Mouse (Mus musculus) spleen, postnatal 36 days (tissue): Measurements from ENCODE around the gene Aco2.
"Not testable (repeated sequence)": the region's sequence is repeated elsewhere in the genome, so short reads cannot be mapped to it uniquely, and the experiment has no call there.

Experiments
- DNase-seq, 2 experiments: peaks; one replicate each; pipeline ENCODE4 v3.0.0; 2022; ENCODE audit warnings: low spot score in 2 of 2, mixed read lengths in 1 of 2

The Aco2 gene

DNA sequence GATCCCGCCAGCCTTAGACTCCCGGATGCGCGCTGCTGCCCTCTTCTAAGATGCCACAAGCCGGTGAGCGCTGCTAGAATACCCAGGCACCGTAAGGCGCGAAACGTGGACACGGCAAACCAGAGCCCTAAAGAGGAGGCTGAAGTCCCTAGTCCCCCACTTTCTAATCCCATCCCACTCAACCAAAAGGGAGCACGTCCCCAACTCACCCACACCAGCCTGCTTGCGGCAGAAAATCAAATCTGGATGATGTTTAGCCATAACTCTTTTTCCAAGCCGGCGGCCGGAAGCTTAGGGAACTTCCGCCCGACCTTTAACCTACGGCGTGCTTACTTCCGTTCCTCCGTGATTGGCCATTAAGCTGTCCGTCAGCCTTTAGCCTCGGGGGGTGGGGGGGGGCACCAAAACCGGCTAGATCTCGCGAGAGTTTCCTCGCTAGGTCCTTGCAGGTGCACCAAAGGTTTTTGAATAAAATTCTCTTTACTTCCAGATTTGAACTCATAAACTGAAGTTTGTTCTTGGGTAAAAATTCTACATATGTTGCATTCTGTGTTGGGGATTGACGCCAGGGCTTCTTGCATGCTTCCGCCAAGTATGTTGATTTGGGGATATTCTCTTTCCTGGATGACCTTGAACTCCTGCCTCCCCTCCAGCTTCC lies 376 bp upstream of the Aco2 start, which contains the start of gene Phf5a:
TSS of gene Phf5a (minus strand) at position 308 of the 658 bp plus-strand sequence.
- DNase-seq: peak; percentile 81 to 85

DNA sequence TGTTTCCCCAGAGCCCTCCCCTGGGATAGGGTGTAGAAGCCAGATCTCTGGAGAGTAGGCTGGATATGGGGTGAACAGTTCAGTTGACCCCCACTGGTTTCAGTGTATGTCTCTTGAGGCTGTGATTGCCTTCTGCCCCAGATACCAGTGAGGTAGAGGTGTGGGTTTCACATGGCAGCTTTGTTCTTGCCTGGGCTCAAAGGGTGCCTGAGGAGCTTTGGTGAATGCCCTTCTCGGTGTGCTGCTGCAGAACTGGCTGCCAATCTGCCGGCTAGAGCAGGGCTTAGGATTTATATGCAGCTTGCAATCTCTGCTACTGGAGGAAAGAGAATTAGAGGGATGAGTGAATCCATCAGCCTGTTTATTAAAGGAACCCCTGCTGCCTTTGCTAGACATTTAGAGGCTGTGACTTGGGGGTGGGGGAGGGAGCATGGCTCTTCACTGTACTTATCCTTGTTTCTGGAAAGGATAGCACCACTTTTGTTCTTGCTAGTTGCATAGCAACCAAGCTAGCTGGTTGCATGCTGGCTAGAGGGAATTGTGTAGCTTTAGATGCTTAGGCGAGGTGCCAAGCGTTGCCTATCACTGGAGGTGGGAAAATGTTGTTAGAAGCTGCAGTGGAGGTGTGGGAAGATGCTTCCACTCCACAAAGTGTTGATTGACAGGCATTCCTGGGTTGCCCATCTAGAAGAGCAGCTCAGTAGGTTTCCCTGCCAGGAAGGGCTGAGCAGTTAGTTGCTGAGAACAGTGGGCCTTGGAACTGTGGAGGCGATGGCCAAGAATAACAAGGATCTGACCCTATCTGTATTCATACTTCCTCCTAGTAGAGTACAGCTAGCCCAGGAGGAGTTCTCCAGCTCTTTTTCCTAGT lies 7.7 kb downstream of the Aco2 start:
- no peak for DNase-seq

GRCm38 (mm10) chr15:81882348-81882747 lies 10.2 kb downstream of the Aco2 start:
- no peak for DNase-seq

DNA sequence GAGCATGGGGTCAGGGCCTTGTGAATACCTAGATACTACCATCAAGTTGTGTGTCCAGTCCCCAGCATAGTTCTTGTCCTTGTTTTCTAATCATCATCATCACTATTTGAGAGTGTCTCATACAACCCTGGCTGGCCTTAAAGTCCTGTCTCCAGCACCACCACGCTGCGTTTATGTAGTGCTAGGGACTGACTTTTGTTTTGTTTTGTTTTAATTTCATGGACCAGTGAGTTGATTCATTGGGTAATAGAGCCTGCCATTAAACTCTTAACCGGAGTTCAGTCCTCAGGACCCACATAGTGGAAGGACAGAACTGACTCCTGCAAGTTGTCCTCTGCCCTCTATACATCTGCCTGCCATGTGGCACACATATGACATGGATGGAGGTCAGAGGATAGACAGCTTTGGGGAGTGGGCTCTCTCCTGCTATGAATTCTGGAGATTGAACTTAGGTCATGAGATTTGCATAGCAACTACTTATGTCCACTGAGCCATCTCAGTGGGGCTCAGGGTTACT lies 13.4 kb downstream of the Aco2 start:
- DNase-seq: no peak

GRCm38 (mm10) chr15:81886795-81887550 lies 14.9 kb downstream of the Aco2 start:
- DNase-seq: no peak

- DNase-seq: no peak
Observed at GRCm38 (mm10) chr15:81889175-81889574, 17.1 kb downstream of the Aco2 start.

- no peak for DNase-seq
Observed at GRCm38 (mm10) chr15:81891140-81891802, 19.2 kb downstream of the Aco2 start.

- peak; percentile 16 to 35 for DNase-seq
Observed at GRCm38 (mm10) chr15:81891822-81892580, 19.9 kb downstream of the Aco2 start.

- DNase-seq: no peak
Observed at GRCm38 (mm10) chr15:81894002-81894401, 21.9 kb downstream of the Aco2 start.

DNA sequence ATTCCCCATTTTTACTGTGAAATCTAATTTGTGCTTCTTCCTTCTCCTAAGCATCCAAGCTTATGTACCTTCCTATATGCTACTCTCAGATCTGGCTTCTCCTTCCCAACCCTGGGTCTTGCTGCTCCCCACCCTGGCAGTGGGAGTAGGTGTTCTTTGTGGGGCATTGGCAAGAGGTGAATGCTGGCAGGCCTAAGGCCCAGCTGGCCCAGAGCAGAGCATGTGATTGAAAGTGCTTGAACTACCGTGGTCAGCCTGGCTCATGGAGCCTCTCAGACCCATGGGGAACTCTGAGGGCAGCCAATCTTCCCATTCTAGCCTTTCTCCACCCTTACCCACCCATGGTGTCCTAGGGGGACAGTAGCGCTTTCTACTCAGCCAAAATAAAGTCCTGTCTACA lies 24.3 kb downstream of the Aco2 start:
- DNase-seq: no peak

DNA sequence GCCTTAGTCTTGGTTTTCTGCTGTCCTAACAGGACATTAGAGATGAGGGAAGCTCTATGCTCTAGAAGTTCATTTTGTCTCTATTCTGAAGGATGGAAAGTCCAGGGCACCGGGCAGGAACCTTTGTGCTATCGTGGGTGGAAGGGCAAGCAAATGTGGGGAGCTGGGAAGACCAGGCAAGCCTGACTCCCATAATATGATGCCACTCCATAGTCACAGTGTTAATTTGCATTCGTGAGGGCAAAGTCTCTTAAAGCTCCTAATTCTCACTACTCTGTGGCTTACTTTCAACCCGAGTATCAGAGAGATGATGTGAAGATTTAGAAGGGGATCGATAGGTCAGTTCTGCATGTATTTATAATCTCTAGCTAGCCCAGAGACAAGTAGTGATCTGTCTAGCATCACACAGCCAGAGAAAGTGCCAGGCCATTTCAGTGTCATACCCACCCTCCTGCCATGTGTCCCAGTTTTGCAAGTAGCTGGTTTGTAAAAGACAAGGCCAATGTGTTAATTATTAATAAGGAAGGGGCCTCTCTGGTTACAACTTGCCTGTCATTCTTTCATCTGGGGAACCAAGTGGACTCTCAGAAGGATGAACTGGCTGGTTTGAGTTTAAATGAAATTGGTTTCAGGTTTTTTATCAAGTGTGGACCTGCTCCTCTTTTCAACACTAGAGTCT lies 25.6 kb downstream of the Aco2 start:
- DNase-seq: no peak

GRCm38 (mm10) chr15:81898751-81899150 lies 26.6 kb downstream of the Aco2 start:
- no peak for DNase-seq

DNA sequence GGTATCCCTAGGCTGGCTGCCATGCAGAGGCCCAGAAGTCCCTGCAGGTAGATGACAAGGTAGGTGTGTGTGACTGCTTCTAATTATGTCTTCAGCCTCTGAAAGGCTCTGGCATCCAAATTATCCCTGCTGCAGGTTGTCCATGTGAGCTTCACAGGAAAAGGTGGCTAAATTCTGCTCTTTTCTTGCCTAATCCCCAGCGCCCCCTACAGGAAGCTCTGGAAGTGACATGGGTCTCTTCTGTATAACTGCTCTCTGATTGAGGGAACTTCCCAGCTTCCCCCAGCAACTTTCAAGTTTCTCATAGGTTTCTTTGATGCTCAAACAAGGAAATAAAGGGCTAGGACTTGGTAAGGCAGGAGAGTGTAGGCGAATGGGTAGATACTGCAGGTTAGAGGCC lies 32.8 kb downstream of the Aco2 start:
- DNase-seq: peak; percentile 47 to 67

GRCm38 (mm10) chr15:81907953-81908352 lies 35.8 kb downstream of the Aco2 start:
- DNase-seq: no peak

GRCm38 (mm10) chr15:81908767-81909166 lies 36.7 kb downstream of the Aco2 start:
- DNase-seq: not testable (repeated sequence)

DNA sequence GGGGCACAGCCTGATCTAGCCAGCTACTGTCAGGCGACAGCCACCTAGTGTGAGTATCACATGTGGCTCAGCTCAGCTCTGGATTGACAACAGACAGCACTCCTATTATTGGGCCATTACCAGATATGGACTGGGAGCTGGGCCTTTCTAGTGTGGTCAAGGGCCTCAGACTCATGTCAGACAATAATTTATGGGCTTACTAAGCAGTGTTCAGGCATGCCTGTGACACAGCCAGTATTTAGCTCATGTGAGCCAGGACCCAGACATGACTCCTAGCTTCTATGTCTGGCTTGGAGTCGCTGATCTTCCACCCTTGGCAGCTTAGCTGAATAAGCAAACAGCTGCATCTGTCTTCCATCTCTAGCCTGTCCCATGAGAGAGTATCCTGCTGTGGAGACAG lies 40.4 kb downstream of the Aco2 start:
- no peak for DNase-seq

DNA sequence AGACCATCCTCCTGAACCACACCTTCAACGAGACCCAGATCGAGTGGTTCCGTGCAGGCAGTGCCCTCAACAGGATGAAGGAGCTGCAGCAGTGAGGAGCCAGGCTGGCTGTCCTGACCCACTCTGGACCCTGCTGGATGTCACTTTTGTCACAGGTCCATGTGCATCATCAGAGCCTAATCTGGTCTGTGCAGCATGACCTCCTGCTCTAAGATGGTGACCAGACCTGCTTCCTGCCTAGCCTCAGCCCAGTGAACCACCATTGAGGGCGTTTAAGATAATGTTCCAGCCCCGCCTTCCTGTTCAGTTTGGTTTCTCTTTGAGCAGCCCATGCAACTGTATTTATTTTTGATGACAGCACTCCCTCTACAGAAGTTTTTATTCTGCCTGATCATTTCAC lies 42.6 kb downstream of the Aco2 start:
- DNase-seq: no peak

- no peak for DNase-seq
Observed at GRCm38 (mm10) chr15:81915663-81916062, 43.6 kb downstream of the Aco2 start.

DNA sequence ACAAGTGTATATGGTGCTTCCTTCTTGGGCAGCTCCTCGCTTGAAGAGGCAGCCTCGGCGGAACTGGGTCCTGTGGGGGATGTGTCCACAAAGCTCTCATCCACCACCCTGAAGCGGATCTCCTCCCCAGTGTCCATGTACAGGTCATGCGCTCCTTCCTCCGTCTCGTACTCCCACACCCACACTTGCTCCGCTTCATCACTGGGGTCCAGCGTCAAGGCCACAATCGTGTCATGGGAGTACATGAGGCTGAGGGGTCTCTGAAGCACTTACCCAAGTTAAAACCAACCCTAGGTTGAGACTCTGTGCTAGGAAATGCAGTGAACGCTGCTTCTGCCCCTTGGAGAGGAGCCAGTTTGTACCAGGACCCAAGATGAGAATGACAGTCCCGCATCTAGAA lies 45.1 kb downstream of the Aco2 start:
- DNase-seq: no peak
